Mouse (Mus musculus) heart, embryonic 16.5 days (tissue): ENCODE measurements around the gene Adamtsl1. TPM values are rescaled to one million over a fixed set of nuclear protein-coding genes. Genes with fewer than 3 reads are reported as not detected.

Experiments
- ATAC-seq: fragments of 200-750 bp; cut with Nextera tagmentation; replicated peaks from 2 replicates; pipeline ENCODE4 v1.8.0; 2017; ENCODE audit warnings: moderate number of reproducible peaks; ENCODE audit not compliant: insufficient read depth, low FRiP score; ENCODE audit errors: extremely low read depth
- H3K27ac ChIP-seq: fragments of 300-500 bp; sonication (generic); 2 replicates; pipeline ENCODE4 v1.5.1; 2014; ENCODE audit warnings: mild to moderate bottlenecking, low read length, control low read depth, moderate library complexity
- H3K27me3 ChIP-seq: fragments of 300-500 bp; sonication (generic); 2 replicates; pipeline ENCODE4 v1.6.1; 2014; ENCODE audit warnings: low read length, mixed read lengths; ENCODE audit not compliant: control insufficient read depth, insufficient read depth
- H3K36me3 ChIP-seq: fragments of 300-500 bp; sonication (generic); 2 replicates; pipeline ENCODE4 v1.6.1; 2014; ENCODE audit not compliant: control insufficient read depth, insufficient read depth
- H3K4me1 ChIP-seq: fragments of 300-500 bp; sonication (generic); 2 replicates; pipeline ENCODE4 v1.6.1; 2014; ENCODE audit warnings: low read length, mixed read lengths; ENCODE audit not compliant: control insufficient read depth, insufficient read depth
- H3K4me2 ChIP-seq: fragments of 300-500 bp; sonication (generic); 2 replicates; pipeline ENCODE4 v1.6.1; 2014; ENCODE audit warnings: low read depth, mild to moderate bottlenecking, control low read depth, low read length
- H3K4me3 ChIP-seq: fragments of 300-500 bp; sonication (generic); 2 replicates; pipeline ENCODE4 v1.5.1; 2014; ENCODE audit warnings: mild to moderate bottlenecking, control low read depth, low read length
- H3K9ac ChIP-seq: fragments of 300-500 bp; sonication (generic); 2 replicates; pipeline ENCODE4 v1.6.1; 2014; ENCODE audit warnings: low read length, control low read depth
- H3K9me3 ChIP-seq: fragments of 300-500 bp; sonication (generic); replicated peaks from 2 replicates; pipeline ENCODE4 v1.6.1; 2016; ENCODE audit warnings: low read length; ENCODE audit not compliant: control insufficient read depth
- WGBS: fragments of 180-500 bp; shearing (Covaris S2); extraction: QIAGEN DNeasy Blood & Tissue Kit; methylation state at CpG from one replicate; pipeline ENCODE4 v1.1.7; 2014; 5-methylcytosine and 5-hydroxymethylcytosine counted together
- polyA plus RNA-seq: library from polyadenylated mRNA; unstranded; fragments of >200 nt; fragmentation: Nextera tagmentation; extraction: Ambion mirVana; gene quantifications from 2 replicates; pipeline ENCODE4 v1.2.1, GENCODE M21; 2015

Adamtsl1 gene
- polyA plus RNA-seq, 1 experiment from 2014 or later = 7.9 TPM

GRCm38 (mm10) chr4:85618746-85619145, 104.8 kb downstream of the Adamtsl1 start:
- Histone ChIP-seq H3K4me2 (no peak overlapping the region), H3K4me1 (no peaks in the 10 kb centered on the region), H3K9me3 (no peaks in the 10 kb centered on the region), H3K9ac (no peak overlapping the region), H3K4me3 (no peak overlapping the region), H3K27ac (no peak overlapping the region), H3K27me3 (no peaks in the 10 kb centered on the region), H3K36me3 (no peaks in the 10 kb centered on the region)
- WGBS = 82% methylated on average over 5 of the region's 5 CpGs
- no peak for ATAC-seq

DNA sequence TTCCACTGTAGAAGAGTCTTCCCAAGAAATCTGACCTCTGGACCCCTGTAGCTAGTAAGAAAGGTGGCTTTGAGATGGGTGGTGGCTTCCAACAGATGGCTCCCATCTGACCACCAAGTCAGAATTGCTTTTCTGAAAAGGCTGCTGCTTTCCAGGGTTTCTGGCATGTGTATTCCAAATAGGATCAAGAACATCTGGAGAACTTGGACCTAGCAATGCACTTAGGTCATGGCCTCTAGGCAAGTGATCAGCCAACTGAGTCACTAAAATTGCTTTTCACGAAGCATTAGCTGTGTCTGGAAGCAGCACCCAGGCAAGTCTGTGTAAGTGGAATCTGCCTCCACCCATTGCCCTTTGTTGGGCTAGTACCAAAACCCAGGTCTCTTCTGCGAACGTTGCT, 105.3 kb downstream of the Adamtsl1 start:
- H3K9me3 ChIP-seq = no peaks in the 10 kb centered on the region
- no peak overlapping the region for H3K4me3 ChIP-seq
- no peaks in the 10 kb centered on the region for H3K4me1 ChIP-seq
- ATAC-seq = no peak
- no peak overlapping the region for H3K9ac ChIP-seq
- H3K27ac ChIP-seq = no peak overlapping the region
- WGBS = 81% methylated on average over 3 of the region's 3 CpGs
- H3K4me2 ChIP-seq = no peak overlapping the region
- H3K27me3 ChIP-seq = no peaks in the 10 kb centered on the region
- H3K36me3 ChIP-seq = no peaks in the 10 kb centered on the region

- 36% methylated on average over 7 of the region's 7 CpGs for WGBS
Measured at GRCm38 (mm10) chr4:85629381-85629780, 115.4 kb downstream of the Adamtsl1 start.

GRCm38 (mm10) chr4:85669271-85669670, 155.3 kb downstream of the Adamtsl1 start:
- Histone ChIP-seq H3K9me3 (no peaks in the 10 kb centered on the region), H3K36me3 (no peaks in the 10 kb centered on the region), H3K9ac (no peak overlapping the region), H3K4me1 (no peaks in the 10 kb centered on the region), H3K27me3 (no peaks in the 10 kb centered on the region), H3K27ac (no peak overlapping the region), H3K4me3 (no peak overlapping the region), H3K4me2 (no peak overlapping the region)
- WGBS = 82% methylated on average over 5 of the region's 5 CpGs
- no peak for ATAC-seq

More at GRCm38 (mm10) chr4:85629381-85629780, 115.4 kb downstream of the Adamtsl1 start:
- H3K4me3 ChIP-seq = no peak overlapping the region
- H3K9me3 ChIP-seq = no peaks in the 10 kb centered on the region
- H3K9ac ChIP-seq = no peak overlapping the region
- no peak overlapping the region for H3K27ac ChIP-seq
- H3K4me2 ChIP-seq = no peak overlapping the region
- ATAC-seq = no peak
- peaks cover 6% of the 10 kb centered on the region; the same call in 1 of the 2 replicates for H3K4me1 ChIP-seq
- no peaks in the 10 kb centered on the region for H3K36me3 ChIP-seq
- H3K27me3 ChIP-seq = no peaks in the 10 kb centered on the region

DNA sequence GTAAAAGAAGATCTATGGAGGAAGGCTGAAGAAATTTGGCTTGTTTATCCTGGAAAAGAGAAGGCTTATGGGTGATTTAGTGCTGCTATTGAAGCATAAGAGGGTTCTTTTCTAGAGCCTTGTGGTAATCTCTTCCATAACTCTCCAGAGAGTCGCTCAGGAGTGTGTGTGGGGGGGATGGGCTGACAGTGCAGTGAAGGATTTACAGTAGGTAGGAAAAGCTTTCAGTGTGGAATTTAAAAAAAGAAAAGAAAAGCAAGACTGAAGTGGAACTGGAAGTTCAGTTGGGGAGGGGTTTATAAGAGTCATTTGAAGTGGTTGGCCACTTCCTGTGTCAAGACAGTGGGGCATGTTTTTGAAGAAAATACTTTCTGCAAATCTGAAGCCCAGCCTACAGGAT, 155.8 kb downstream of the Adamtsl1 start:
- Histone ChIP-seq H3K4me2 (no peak overlapping the region), H3K36me3 (no peaks in the 10 kb centered on the region), H3K4me3 (no peak overlapping the region), H3K4me1 (no peaks in the 10 kb centered on the region), H3K27me3 (no peaks in the 10 kb centered on the region), H3K9me3 (no peaks in the 10 kb centered on the region), H3K27ac (no peak overlapping the region), H3K9ac (no peak overlapping the region)
- no peak for ATAC-seq
- 56% methylated on average over 1 of the region's 1 CpGs for WGBS

DNA sequence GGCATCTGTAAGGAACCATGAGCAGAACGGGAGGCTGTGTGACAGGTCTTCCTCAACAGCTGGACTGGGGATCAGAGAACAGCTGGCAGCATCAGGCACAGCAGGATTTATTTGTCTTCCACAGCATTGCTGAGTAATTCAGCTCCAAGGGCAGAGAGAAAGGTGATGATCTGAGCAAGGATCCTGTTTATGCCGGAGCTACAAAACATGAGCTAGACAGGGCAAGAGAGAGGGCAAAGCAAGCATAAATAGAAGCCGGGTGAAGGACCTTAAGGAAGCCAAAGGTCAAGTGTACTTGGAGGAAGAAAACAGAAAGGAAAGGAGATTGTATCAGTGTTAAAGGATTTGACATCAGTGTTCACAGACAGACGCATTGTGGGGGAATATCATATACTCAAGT, 158.3 kb downstream of the Adamtsl1 start:
- Histone ChIP-seq H3K9ac (no peak overlapping the region), H3K4me1 (no peaks in the 10 kb centered on the region), H3K27ac (no peak overlapping the region), H3K36me3 (no peaks in the 10 kb centered on the region), H3K27me3 (no peaks in the 10 kb centered on the region), H3K4me2 (no peak overlapping the region), H3K9me3 (no peaks in the 10 kb centered on the region), H3K4me3 (no peak overlapping the region)
- no peak for ATAC-seq
- 39% methylated on average over 4 of the region's 4 CpGs for WGBS

DNA sequence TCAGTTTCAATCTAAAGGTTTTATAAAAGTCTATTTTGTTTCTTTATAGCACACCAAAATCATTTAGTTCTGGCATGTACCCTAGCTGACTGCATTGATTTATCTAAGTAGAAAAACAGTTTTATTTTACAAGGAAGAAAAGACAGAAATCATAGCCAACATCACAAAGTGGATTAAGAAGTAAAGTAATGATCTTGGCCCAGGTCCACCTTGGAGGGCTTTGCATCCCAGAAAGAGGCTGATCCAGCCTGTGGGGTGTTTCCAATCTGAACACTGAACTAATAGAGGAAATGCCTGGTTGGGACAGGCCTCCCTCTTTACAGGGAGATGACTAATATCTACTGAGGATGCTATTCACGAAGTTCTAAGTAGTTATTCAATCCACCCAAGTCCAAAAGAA, 163.6 kb downstream of the Adamtsl1 start:
- Histone ChIP-seq H3K4me2 (no peak overlapping the region), H3K27me3 (no peaks in the 10 kb centered on the region), H3K9me3 (no peaks in the 10 kb centered on the region), H3K27ac (no peak overlapping the region), H3K36me3 (no peaks in the 10 kb centered on the region), H3K9ac (no peak overlapping the region), H3K4me3 (no peak overlapping the region), H3K4me1 (no peaks in the 10 kb centered on the region)
- WGBS = 44% methylated on average over 1 of the region's 1 CpGs
- no peak for ATAC-seq

DNA sequence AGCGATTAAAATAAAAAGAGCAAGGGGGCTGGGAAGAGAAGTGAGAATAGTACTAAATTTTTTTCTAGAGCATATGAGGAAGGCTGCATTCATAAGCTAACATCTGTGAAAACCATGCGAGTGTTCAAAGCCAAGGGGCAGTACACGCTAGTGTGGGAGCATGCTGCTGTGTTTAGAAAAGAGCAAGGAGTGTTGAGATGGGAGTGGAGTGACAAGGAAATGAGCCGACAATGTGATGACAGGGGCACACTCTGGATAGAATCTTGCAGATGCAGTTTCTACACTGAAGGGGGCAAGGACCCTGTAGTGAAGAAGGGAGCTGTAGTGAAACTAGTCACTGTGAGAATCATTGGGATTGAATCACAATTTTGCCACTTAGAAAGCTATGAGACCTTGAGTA, 172.2 kb downstream of the Adamtsl1 start:
- no peaks in the 10 kb centered on the region for H3K9me3 ChIP-seq
- ATAC-seq = no peak
- H3K4me2 ChIP-seq = no peak overlapping the region
- H3K27me3 ChIP-seq = no peaks in the 10 kb centered on the region
- H3K9ac ChIP-seq = no peak overlapping the region
- no peak overlapping the region for H3K27ac ChIP-seq
- no peaks in the 10 kb centered on the region for H3K4me1 ChIP-seq
- H3K4me3 ChIP-seq = no peak overlapping the region
- WGBS = 39% methylated on average over 4 of the region's 4 CpGs
- H3K36me3 ChIP-seq = no peaks in the 10 kb centered on the region

DNA sequence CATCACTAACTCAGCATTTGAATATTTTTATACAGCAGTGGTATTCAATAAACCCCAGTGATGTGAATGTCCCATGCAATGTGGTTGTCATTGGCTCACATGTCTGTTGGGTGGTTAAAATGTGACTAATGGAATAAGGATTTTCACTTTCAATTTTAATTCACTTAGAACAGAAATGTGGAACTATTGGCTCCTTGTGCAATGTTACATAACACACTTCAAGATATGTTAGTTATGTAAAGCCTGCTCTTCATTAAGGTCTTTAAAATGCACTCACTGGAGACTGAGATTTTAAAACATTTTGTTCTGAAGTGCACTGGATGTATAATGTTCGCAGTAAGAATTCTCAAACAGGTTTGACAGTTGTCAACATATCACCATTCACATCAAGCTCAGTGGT, 181.3 kb downstream of the Adamtsl1 start:
- Histone ChIP-seq H3K4me2 (no peak overlapping the region), H3K4me1 (no peaks in the 10 kb centered on the region), H3K36me3 (no peaks in the 10 kb centered on the region), H3K9ac (no peak overlapping the region), H3K9me3 (no peaks in the 10 kb centered on the region), H3K27ac (no peak overlapping the region), H3K27me3 (no peaks in the 10 kb centered on the region), H3K4me3 (no peak overlapping the region)
- WGBS = 70% methylated on average over 1 of the region's 1 CpGs
- ATAC-seq = no peak
